Mouse (Mus musculus) gastrocnemius, postnatal 25 days (tissue): ENCODE results near the gene Pef1. TPM values are rescaled to one million over a fixed set of nuclear protein-coding genes. Genes with fewer than 3 reads are reported as not detected.

Experiments
- DNase-seq: peaks from one replicate; pipeline ENCODE4 v3.0.0; 2022
- total RNA-seq, 2 experiments: library from RNA; stranded (reverse); gene quantifications; 1 replicate in 1 of 2; 2 replicates in 1 of 2; pipeline ENCODE4 v1.2.3; 2021

Gene Pef1
- total RNA-seq, 2 experiments from 2014 or later = 28.9 to 30.5 TPM

- DNase-seq = peak; percentile 74
These were observed 15.1 kb upstream of the Pef1 start for GRCm38 (mm10) chr4:130087293-130087692.

GRCm38 (mm10) chr4:130095137-130095536, 7.2 kb upstream of the Pef1 start:
- no peak for DNase-seq

- DNase-seq = no peak
These were observed 1.2 kb upstream of the Pef1 start for GRCm38 (mm10) chr4:130101183-130101582.

GRCm38 (mm10) chr4:130103632-130104031, 1.3 kb downstream of the Pef1 start:
- no peak for DNase-seq

DNA sequence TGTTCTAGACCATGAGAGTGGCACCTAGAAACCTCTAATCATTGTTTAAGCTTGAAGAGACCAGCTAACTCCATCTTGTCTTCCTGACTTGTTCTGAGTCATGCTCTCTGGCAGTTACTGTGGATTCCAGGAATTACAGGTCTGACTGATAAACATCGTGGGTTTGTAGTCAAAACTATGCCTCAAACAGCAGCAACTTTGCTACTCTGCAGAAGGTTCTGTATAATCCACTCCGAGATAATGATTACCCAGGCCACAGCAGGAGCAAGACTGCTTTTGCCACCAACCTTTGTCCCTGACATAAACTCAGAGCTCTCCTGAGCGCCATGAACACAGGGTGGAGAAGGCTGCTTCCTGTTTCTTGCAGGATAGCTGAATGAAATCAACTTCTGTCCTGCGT, 2.2 kb downstream of the Pef1 start:
- no peak for DNase-seq

DNA sequence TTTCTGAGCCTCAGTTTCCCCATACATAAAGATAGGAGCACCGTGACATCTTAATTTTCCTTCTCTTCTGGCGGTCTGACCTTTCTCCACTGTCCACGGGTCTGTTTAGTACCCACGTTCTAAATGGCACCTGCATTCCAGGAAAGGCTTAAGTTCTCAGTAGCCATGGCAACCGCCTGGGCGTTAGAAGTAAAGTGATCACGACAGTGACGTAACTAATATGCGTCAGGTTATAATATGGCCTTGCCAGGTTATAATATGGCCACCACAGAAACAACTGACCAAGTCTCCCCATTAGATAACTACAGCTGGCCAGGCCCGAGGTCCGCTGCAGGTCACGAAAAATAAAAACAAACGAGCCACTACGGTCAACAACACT, 4.7 kb downstream of the Pef1 start:
- DNase-seq = no peak

DNA sequence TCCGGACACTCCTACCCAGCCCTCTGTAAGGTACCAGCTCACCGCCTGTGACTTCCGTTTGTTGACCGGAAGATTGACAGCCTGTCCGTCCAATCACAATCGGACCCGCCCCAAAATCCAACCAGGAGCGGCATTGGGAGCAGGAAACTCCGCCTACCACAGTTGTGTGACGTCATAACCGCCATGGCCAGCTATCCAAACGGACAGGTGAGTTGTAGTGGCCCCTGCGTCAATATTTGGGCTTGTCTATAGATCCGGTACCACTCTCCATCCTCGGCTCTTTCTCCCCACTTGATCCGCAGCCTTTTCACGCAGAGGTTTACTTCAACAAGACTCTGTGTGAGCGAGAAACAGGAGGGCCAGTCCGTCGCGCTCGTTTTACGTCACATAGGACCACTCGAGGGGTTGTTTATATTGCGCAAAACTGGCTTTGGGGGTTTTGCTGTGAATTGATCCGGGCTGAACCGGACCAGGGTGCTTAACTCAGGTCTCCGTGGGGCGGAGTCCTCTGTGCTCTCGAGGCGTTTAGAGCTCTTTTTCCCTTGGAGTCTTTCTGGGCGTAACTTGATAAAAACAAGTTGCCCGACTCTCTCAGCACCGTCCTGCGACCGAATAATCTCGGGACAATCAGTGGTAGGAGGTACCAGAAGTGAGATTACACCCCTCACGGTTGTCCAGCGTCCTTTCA, 5.2 kb downstream of the Pef1 start:
- peak; percentile 98 for DNase-seq

DNA sequence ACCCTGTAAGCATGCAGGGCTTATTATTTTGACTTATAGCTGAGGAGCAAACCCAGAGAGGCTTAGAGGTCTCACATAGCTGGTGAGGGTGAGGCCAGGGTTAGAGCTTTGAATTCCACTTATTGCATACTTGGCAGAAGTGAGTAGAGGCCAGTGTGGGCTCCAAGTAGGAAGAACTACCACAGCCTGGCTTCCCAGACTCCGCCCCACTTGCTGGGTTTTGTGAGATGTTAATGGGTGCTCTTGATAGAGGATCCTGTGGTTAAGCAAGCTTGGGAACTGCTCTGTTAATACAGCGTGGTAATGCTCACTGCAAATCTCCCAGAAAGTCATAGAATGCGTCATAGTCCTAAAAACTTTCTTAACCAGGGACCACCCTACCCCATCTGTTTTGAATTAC, 6.6 kb downstream of the Pef1 start:
- no peak for DNase-seq

GRCm38 (mm10) chr4:130109666-130110065, 7.3 kb downstream of the Pef1 start:
- no peak for DNase-seq

DNA sequence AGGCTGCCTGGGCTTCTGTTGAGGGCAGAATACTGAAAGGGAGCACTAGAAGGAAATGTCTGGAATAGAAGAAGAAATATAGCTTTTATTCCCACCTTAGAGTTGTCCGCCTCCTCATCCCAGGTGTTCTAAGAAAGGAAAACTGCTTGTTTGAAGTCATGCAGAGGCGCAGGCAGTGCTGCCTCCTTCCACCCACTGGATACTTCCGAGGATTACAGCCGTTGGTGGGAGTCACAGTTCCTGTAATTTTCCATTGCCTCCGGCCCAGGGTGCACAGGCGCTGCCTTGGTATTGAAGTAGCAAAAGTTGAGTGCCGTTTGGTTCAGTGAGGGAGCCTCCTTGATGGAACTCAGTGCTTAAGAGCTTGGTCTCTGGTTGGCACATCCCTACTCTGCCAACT, 7.7 kb downstream of the Pef1 start:
- no peak for DNase-seq

DNA sequence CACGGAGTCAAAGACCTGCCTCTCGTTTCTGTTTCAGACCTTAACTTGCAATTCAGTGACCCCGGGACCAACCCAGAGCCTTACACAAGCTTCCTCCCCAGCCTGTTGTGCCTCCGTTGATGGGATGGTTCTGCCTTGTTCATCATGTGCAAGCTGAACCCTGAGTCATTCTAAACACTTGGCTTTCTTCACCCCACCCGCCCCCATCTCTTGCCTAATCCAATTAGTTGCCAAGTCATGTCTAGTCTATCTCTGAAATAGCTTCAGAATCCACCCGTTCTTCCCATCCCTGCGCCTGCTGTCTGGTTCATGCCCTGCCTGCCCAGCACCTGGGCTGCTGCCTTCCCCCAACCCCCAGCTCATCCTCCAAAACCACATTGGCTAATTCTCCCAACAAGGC, 9.9 kb downstream of the Pef1 start:
- DNase-seq = peak; percentile 52

GRCm38 (mm10) chr4:130112732-130113131, 10.4 kb downstream of the Pef1 start:
- no peak for DNase-seq

DNA sequence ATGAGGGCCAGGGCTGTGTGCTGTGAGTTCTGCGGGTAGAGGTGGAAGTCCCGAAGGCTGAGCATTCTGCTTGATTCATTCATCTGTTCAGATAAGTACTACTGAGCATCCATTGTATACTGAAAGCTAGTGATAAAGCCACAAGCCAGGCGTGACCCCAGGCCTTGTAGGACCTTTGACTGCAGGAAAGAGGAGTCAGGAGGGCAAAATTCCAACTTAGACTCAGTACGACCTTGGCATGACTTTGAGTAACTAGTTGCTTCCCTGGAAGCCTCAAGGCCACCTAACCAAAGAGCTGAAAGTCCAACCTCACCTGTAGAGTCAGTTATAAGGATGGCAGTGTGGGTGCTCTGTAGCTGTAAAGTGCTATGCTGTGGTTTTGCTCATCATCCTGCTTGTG, 18.4 kb downstream of the Pef1 start:
- no peak for DNase-seq

- DNase-seq = no peak
These were observed 19.2 kb downstream of the Pef1 start for GRCm38 (mm10) chr4:130121560-130121959.

GRCm38 (mm10) chr4:130123020-130123419, 20.7 kb downstream of the Pef1 start:
- peak; percentile 4 for DNase-seq

GRCm38 (mm10) chr4:130124110-130124509, 21.8 kb downstream of the Pef1 start:
- peak; percentile 3 for DNase-seq

GRCm38 (mm10) chr4:130125164-130125563, 22.8 kb downstream of the Pef1 start:
- DNase-seq = no peak

GRCm38 (mm10) chr4:130125935-130126334, 23.6 kb downstream of the Pef1 start:
- DNase-seq = no peak

DNA sequence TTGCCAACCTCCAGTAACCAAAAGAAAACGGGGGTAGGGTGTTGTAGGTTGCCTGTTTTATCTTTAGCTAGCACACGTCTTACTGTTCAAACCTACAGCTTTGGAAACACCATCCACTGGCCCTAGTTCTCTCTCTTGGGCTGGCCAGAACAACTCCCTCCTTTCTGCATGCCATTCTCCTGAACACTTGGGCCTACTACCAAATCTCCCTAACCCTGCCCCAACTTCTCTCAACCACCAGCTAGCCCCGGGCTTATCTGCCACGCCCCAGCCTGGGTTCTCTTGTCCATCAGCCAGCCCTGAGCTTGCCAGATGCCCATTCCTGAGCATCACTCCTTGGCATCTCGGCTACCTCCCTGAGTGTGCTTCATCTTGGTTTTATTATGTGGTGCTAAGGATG, 26.5 kb downstream of the Pef1 start:
- no peak for DNase-seq

DNA sequence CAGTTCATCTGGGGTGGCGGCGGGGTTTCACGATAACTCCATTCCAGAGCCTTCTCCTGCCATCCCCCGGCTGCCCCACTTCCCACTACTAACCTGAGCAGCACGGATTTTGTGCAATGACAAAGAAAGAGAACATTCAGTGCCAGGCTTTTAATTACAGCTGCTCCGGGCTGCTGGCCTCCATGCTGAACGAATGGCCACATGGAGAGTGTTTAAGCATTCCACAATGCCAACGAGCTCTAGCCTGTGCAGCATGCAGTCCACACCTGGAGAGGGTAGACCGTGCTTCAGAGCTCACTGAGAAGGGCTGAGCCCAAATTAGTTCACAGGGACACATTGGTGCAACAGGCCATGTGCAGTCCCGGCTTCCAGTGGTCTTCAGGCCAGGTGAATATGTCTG, 27.7 kb downstream of the Pef1 start:
- DNase-seq = no peak

DNA sequence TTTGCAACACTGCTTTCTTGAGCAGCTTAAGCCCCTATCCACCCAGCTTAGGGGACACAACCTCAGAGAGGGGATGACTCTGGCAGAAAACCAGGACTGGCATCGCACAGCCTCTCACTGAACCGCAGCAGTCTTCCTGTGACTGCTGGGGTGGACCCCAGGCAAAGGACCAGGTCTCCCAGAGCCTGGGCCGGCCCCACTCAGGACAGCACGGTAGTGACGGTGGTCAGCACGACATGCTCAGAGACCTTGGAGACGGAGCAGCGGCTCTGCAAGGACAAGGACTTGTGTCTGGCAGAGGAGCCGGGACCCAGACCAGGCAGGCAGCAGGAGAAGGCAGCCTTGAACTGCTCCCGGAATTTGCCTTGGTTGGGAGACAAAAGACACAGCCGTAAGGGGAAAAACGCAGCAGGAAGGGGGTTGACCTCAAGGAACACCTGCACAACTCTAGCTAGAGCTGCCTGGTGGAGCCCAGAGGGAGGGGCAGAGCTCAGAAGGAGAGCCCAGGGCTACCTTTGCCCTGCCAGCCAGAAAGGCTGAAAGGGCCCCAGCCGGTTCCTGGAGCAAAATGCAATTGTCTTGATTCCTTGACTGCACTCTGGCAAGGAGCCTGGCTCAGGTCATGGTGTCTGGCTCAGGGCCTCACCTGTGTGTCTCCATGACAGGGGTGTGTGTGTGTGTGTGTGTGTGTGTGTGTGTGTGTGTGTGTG, 28.4 kb downstream of the Pef1 start:
- no peak for DNase-seq

DNA sequence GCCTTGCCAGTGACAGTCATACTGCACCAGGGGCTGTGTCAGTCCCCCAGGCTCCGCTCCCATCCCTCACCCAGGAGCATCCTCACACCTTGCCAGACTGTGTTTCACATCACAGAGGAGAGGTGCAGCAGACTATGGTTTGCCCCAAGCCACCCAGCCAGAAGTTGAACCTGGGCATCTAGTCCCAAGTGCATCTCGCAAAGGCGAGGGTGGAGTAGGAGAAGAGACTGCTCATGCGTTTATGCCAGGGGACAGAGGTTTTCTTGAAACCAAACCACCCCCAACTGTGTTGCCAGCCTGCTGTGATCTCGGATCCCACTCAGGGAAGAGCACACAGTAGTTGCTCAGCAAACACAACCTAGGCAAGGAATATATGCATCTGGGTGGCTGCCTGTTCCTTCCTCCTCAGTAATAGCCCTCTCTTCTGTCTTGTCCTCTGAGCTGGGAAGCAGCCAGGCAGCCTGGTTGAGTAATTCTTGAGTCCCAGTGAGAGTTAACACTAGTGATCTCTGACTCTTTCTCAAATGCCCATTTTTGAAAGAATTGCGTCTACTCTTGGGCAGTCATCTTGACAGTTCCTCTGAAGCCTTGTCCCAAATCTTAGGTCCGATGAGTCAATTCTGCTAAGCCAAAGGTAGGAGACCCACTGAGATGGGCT, 29.2 kb downstream of the Pef1 start:
- DNase-seq = no peak

- no peak for DNase-seq
These were observed 31.0 kb downstream of the Pef1 start for GRCm38 (mm10) chr4:130133399-130133798.
